Mouse (Mus musculus): ENCODE measurements at regions not wholly inside any gene's neighbourhood (a gene's known extent, or its start where the extent isn't known, plus 50 kb on each side); places are given as distances from the start of the nearest gene placed in this dataset.

GRCm38 (mm10) chr4:105938886-105939285 lies 149.2 kb downstream of the Gm12728 start:
- TF ChIP-seq POLR2A (IDR thresholded peaks at IDR 0.05; ENCODE audit: insufficient read length, low read depth): no peak
- TF ChIP-seq MAX (IDR thresholded peaks at IDR 0.05; ENCODE audit: low read depth): no peak
- TF ChIP-seq MYOD1 (IDR thresholded peaks at IDR 0.05; ENCODE audit: control insufficient read depth in 1 of 3, insufficient read length in 2 of 3, low read depth in 2 of 3): no peak
- TF ChIP-seq POLR2AphosphoS2 (IDR thresholded peaks at IDR 0.05; ENCODE audit: insufficient read length, low read depth): no peak
- no peak for TF ChIP-seq USF1 (IDR thresholded peaks at IDR 0.05; ENCODE audit: low read depth)
- TF ChIP-seq E2F4 (IDR thresholded peaks at IDR 0.05; ENCODE audit: insufficient read depth): no peak
- TF ChIP-seq SRF (IDR thresholded peaks at IDR 0.05; ENCODE audit: control insufficient read depth, insufficient read length, low read depth): no peak
- TF ChIP-seq REST (IDR thresholded peaks at IDR 0.05; ENCODE audit: insufficient read depth, insufficient read length): no peak
- no peak for TF ChIP-seq MYOG (IDR thresholded peaks at IDR 0.05; ENCODE audit: control insufficient read depth in 1 of 3, insufficient read depth in 1 of 3, insufficient read length in 2 of 3, low read depth in 2 of 3)
- TF ChIP-seq CEBPB (IDR thresholded peaks at IDR 0.05; ENCODE audit: insufficient read depth, poor library complexity, severe bottlenecking): no peak

Data from myocyte (in vitro differentiated cells).